Mouse (Mus musculus): Measurements from ENCODE around the gene Ccdc33. TPM values are rescaled to one million over a fixed set of nuclear protein-coding genes. Genes with fewer than 3 reads are reported as not detected.

Gene Ccdc33
- total and polyA plus RNA-seq, 2 experiments = not detected

DNA sequence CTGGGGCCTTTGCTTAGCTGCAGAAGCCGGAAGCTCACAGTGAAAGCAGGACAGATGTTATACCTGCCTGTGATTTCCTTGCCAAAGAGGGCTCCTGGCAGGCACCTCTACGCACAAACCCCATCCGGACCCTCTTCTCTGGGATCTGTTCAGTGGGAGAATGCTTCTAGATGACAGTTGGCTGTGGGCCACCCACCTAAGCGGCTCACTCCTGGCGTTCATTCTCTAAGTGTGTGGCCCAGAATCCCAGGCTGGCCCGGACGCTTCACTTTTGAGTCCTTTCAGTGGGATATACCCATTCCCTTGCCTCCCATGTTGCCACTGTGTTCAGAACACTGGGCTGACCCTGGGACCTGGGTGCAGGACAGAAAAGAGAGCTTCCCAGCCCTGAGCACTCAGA, 31.8 kb downstream of the Ccdc33 start:
- H3K4me3 ChIP-seq (ENCODE audit: insufficient read depth, low read depth, low read length) = no peak overlapping the region
- no peaks in the 10 kb centered on the region for H3K79me2 ChIP-seq (ENCODE audit: control insufficient read depth, insufficient read depth, low read length)
- 84% methylated on average over 7 of the region's 7 CpGs for WGBS
- H3K27ac ChIP-seq (replicated peaks; ENCODE audit: insufficient read depth, low read depth, low read length) = no peak overlapping the region
- no peak for DNase-seq (ENCODE audit: extremely low read depth, low read depth, low spot score)
- H3K27me3 ChIP-seq (ENCODE audit: control insufficient read depth, insufficient read depth, low read length) = no peaks in the 10 kb centered on the region
- H3K9ac ChIP-seq (ENCODE audit: low read depth, low read length) = no peak overlapping the region
- H3K4me1 ChIP-seq (ENCODE audit: control insufficient read depth, insufficient read depth, low read length) = peaks cover 10% of the 10 kb centered on the region
- no peaks in the 10 kb centered on the region for H3K36me3 ChIP-seq (ENCODE audit: control insufficient read depth, insufficient read depth, low read length)
- TF ChIP-seq CTCF (IDR thresholded peaks at IDR 0.05; ENCODE audit: low read depth, low read length) (no peak), POLR2A (IDR thresholded peaks at IDR 0.05; ENCODE audit: extremely low read depth, insufficient read depth, low read length) (no peak)

DNA sequence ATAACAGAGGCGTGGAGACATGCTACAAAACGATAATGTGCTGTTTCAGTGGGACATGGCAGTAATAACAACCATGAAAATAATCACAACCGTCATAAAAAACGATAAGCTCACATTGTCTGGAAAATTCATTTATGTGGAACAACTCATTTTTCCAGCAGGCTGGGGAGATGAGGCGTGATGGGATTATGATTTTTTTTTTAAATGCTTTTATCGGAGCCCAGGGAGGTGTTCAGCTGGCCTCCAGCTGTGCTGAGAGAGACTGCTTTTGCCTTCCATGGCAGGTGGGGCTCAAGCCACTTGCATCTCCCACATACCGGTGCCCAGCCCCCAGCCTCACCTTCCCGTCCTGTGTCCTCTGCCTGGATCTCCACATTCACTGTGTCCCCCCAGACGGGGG, 32.4 kb downstream of the Ccdc33 start:
- TF ChIP-seq CTCF (IDR thresholded peaks at IDR 0.05; ENCODE audit: low read depth, low read length) (no peak), POLR2A (IDR thresholded peaks at IDR 0.05; ENCODE audit: extremely low read depth, insufficient read depth, low read length) (no peak)
- Histone ChIP-seq H3K79me2 (ENCODE audit: control insufficient read depth, insufficient read depth, low read length) (no peaks in the 10 kb centered on the region), H3K4me3 (ENCODE audit: insufficient read depth, low read depth, low read length) (no peak overlapping the region), H3K36me3 (ENCODE audit: control insufficient read depth, insufficient read depth, low read length) (no peaks in the 10 kb centered on the region), H3K27ac (replicated peaks; ENCODE audit: insufficient read depth, low read depth, low read length) (no peak overlapping the region), H3K4me1 (ENCODE audit: control insufficient read depth, insufficient read depth, low read length) (peaks cover 6% of the 10 kb centered on the region), H3K27me3 (ENCODE audit: control insufficient read depth, insufficient read depth, low read length) (no peaks in the 10 kb centered on the region), H3K9ac (ENCODE audit: low read depth, low read length) (no peak overlapping the region)
- DNase-seq (ENCODE audit: extremely low read depth, low read depth, low spot score) = no peak
- 56% methylated on average over 9 of the region's 9 CpGs for WGBS

DNA sequence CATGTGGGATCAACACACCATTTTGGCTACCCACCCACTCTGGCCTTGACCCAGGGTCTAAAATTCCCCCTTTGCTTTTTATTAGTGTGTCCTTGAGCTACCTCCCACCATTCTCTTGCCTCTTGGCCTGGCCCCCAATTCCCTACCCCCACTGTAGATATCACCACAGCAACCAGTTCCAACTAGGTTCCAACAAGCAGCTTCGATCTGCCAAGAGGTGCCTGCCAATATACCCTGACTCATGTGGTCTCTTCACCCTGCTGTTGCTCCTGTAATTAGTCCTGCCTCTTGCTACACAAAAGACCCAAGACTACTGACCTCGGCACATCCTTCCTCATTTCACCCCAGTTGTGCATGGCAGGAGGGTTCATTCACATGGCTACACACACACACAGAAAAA, 33.5 kb downstream of the Ccdc33 start:
- Histone ChIP-seq H3K79me2 (ENCODE audit: control insufficient read depth, insufficient read depth, low read length) (no peaks in the 10 kb centered on the region), H3K27ac (replicated peaks; ENCODE audit: insufficient read depth, low read depth, low read length) (no peak overlapping the region), H3K4me1 (ENCODE audit: control insufficient read depth, insufficient read depth, low read length) (peaks cover 6% of the 10 kb centered on the region), H3K27me3 (ENCODE audit: control insufficient read depth, insufficient read depth, low read length) (no peaks in the 10 kb centered on the region), H3K9ac (ENCODE audit: low read depth, low read length) (no peak overlapping the region), H3K4me3 (ENCODE audit: insufficient read depth, low read depth, low read length) (no peak overlapping the region), H3K36me3 (ENCODE audit: control insufficient read depth, insufficient read depth, low read length) (no peaks in the 10 kb centered on the region)
- no peak for TF ChIP-seq CTCF (IDR thresholded peaks at IDR 0.05; ENCODE audit: low read depth, low read length)
- no peak for TF ChIP-seq POLR2A (IDR thresholded peaks at IDR 0.05; ENCODE audit: extremely low read depth, insufficient read depth, low read length)
- 6% methylated on average over 2 of the region's 2 CpGs for WGBS
- peak; percentile 12 for DNase-seq (ENCODE audit: extremely low read depth, low read depth, low spot score)

DNA sequence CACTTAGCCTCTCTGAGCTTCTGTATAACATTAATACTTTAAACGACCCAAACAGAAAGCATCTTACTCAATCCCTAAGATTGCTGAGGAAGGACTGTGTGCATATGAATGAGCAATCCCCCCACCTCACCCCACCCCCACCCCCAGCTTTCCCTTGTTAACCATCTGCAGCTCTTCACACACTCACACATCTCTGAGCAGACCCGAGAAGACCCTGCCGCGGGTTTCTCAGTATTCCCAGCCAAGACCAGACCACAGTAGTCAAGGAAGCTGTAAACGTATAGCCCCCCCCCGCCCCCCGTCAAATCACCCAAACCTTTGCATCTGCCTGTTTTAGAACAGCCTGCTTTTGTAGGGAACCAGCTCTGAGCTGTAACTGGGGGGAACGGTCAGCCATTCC, 34.0 kb downstream of the Ccdc33 start:
- TF ChIP-seq POLR2A (IDR thresholded peaks at IDR 0.05; ENCODE audit: extremely low read depth, insufficient read depth, low read length) (no peak), CTCF (IDR thresholded peaks at IDR 0.05; ENCODE audit: low read depth, low read length) (no peak)
- no peaks in the 10 kb centered on the region for H3K27me3 ChIP-seq (ENCODE audit: control insufficient read depth, insufficient read depth, low read length)
- 34% methylated on average over 8 of the region's 8 CpGs for WGBS
- H3K79me2 ChIP-seq (ENCODE audit: control insufficient read depth, insufficient read depth, low read length) = no peaks in the 10 kb centered on the region
- H3K9ac ChIP-seq (ENCODE audit: low read depth, low read length) = no peak overlapping the region
- no peaks in the 10 kb centered on the region for H3K36me3 ChIP-seq (ENCODE audit: control insufficient read depth, insufficient read depth, low read length)
- peaks cover 6% of the 10 kb centered on the region for H3K4me1 ChIP-seq (ENCODE audit: control insufficient read depth, insufficient read depth, low read length)
- no peak for DNase-seq (ENCODE audit: extremely low read depth, low read depth, low spot score)
- H3K4me3 ChIP-seq (ENCODE audit: insufficient read depth, low read depth, low read length) = no peak overlapping the region
- no peak overlapping the region for H3K27ac ChIP-seq (replicated peaks; ENCODE audit: insufficient read depth, low read depth, low read length)

DNA sequence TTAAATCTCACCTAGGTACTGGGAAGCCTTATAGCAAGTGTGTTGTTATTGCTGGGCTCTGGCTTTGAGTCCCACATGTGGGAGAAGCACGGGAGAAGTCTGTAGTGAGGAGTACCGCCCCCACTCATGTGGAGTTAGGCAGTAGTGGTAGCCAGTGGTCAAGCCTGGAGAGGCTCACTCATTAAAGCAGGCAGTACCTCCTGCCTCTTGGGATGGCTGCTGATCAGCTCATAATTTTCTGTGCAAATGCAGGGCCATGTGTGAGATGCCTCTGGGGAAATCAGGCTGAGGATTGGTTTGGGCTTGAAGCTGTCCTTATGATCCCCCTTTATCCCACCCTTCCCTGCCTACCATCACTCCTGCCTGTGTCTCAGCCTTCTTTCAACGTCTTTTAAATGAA, 44.1 kb downstream of the Ccdc33 start:
- no peaks in the 10 kb centered on the region for H3K36me3 ChIP-seq (ENCODE audit: control insufficient read depth, insufficient read depth, low read length)
- WGBS = 57% methylated on average over 3 of the region's 3 CpGs
- DNase-seq (ENCODE audit: extremely low read depth, low read depth, low spot score) = no peak
- no peaks in the 10 kb centered on the region for H3K4me1 ChIP-seq (ENCODE audit: control insufficient read depth, insufficient read depth, low read length)
- no peaks in the 10 kb centered on the region for H3K27me3 ChIP-seq (ENCODE audit: control insufficient read depth, insufficient read depth, low read length)
- H3K9ac ChIP-seq (ENCODE audit: low read depth, low read length) = no peak overlapping the region
- H3K79me2 ChIP-seq (ENCODE audit: control insufficient read depth, insufficient read depth, low read length) = no peaks in the 10 kb centered on the region
- no peak for TF ChIP-seq POLR2A (IDR thresholded peaks at IDR 0.05; ENCODE audit: extremely low read depth, insufficient read depth, low read length)
- TF ChIP-seq CTCF (IDR thresholded peaks at IDR 0.05; ENCODE audit: low read depth, low read length) = no peak
- no peak overlapping the region for H3K4me3 ChIP-seq (ENCODE audit: insufficient read depth, low read depth, low read length)
- H3K27ac ChIP-seq (replicated peaks; ENCODE audit: insufficient read depth, low read depth, low read length) = no peak overlapping the region

DNA sequence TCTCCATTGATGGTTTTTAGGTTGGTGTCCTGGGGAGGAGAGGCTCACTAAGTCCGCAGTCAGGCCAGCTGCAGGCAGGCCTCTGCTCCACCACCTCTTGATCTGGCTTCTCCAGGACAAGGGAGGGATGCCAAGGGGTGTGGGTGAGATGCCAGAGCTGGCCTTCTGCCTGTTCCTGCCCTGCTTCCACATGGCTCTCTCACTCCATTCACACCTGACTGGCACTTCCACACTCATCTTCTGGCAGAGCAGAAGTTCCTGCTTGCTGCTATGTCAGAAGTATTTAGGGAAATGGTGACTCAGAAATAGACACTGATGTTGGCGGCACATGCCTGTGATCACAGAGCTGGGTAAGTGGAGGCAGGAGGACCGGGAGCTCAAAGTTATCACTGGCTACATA, 51.1 kb downstream of the Ccdc33 start:
- Histone ChIP-seq H3K9ac (ENCODE audit: low read depth, low read length) (no peak overlapping the region), H3K36me3 (ENCODE audit: control insufficient read depth, insufficient read depth, low read length) (no peaks in the 10 kb centered on the region), H3K4me3 (ENCODE audit: insufficient read depth, low read depth, low read length) (no peak overlapping the region), H3K27ac (replicated peaks; ENCODE audit: insufficient read depth, low read depth, low read length) (no peak overlapping the region), H3K4me1 (ENCODE audit: control insufficient read depth, insufficient read depth, low read length) (no peaks in the 10 kb centered on the region), H3K27me3 (ENCODE audit: control insufficient read depth, insufficient read depth, low read length) (no peaks in the 10 kb centered on the region), H3K79me2 (ENCODE audit: control insufficient read depth, insufficient read depth, low read length) (no peaks in the 10 kb centered on the region)
- WGBS = 90% methylated on average over 3 of the region's 3 CpGs
- TF ChIP-seq POLR2A (IDR thresholded peaks at IDR 0.05; ENCODE audit: extremely low read depth, insufficient read depth, low read length) = no peak
- no peak for TF ChIP-seq CTCF (IDR thresholded peaks at IDR 0.05; ENCODE audit: low read depth, low read length)
- no peak for DNase-seq (ENCODE audit: extremely low read depth, low read depth, low spot score)
